Mouse (Mus musculus): ENCODE measurements around the gene Amotl2. TPM values are rescaled to one million over a fixed set of nuclear protein-coding genes. Genes with fewer than 3 reads are reported as not detected.
A peak's percentile ranks its signal among the peaks of the same experiment; 100 is the strongest.

Amotl2 gene
- polyA plus RNA-seq, 1 experiment from 2014 or later, result 38.9 TPM

- H3K4me2 ChIP-seq, result no peak overlapping the region
- WGBS, result 66% methylated on average over 25 of the region's 25 CpGs
- H3K27me3 ChIP-seq, result no peaks in the 10 kb centered on the region
- ATAC-seq (replicated peaks; ENCODE audit: insufficient number of reproducible peaks, insufficient read depth, low FRiP score, low read depth), result no peak
- H3K36me3 ChIP-seq, result peaks cover 90% of the 10 kb centered on the region
- no peak overlapping the region for H3K9ac ChIP-seq
- H3K9me3 ChIP-seq (replicated peaks), result no peaks in the 10 kb centered on the region
- no peak overlapping the region for H3K4me3 ChIP-seq
- peak overlapping the region; percentile 98 for H3K27ac ChIP-seq
- H3K4me1 ChIP-seq (replicated peaks), result peaks cover 84% of the 10 kb centered on the region
These were observed 11.4 kb downstream of the Amotl2 start for GRCm38 (mm10) chr9:102727662-102728468.

- Histone ChIP-seq H3K27me3 (no peaks in the 10 kb centered on the region), H3K4me1 (replicated peaks) (peaks cover 79% of the 10 kb centered on the region), H3K4me3 (no peak overlapping the region), H3K9me3 (replicated peaks) (no peaks in the 10 kb centered on the region), H3K9ac (no peak overlapping the region), H3K4me2 (no peak overlapping the region), H3K36me3 (peaks cover 89% of the 10 kb centered on the region), H3K27ac (peak overlapping the region; percentile 98)
- 90% methylated on average over 9 of the region's 9 CpGs for WGBS
- ATAC-seq (replicated peaks; ENCODE audit: insufficient number of reproducible peaks, insufficient read depth, low FRiP score, low read depth), result no peak
These were observed 11.9 kb downstream of the Amotl2 start for GRCm38 (mm10) chr9:102728469-102728747.

GRCm38 (mm10) chr9:102729093-102729845 lies 12.8 kb downstream of the Amotl2 start:
- H3K27me3 ChIP-seq, result no peaks in the 10 kb centered on the region
- H3K9me3 ChIP-seq (replicated peaks), result no peaks in the 10 kb centered on the region
- H3K9ac ChIP-seq, result no peak overlapping the region
- no peak overlapping the region for H3K4me2 ChIP-seq
- no peak for ATAC-seq (replicated peaks; ENCODE audit: insufficient number of reproducible peaks, insufficient read depth, low FRiP score, low read depth)
- 82% methylated on average over 21 of the region's 21 CpGs for WGBS
- peaks cover 74% of the 10 kb centered on the region for H3K4me1 ChIP-seq (replicated peaks)
- peaks cover 85% of the 10 kb centered on the region for H3K36me3 ChIP-seq
- H3K27ac ChIP-seq, result 0 out of 2 replicates have a peak overlapping the region, but pooled peaks have one; percentile 98
- H3K4me3 ChIP-seq, result no peak overlapping the region

- Histone ChIP-seq H3K36me3 (peaks cover 78% of the 10 kb centered on the region), H3K4me2 (no peak overlapping the region), H3K4me1 (replicated peaks) (peaks cover 74% of the 10 kb centered on the region), H3K27ac (0 out of 2 replicates have a peak overlapping the region, but pooled peaks have one; percentile 2), H3K27me3 (no peaks in the 10 kb centered on the region), H3K9ac (no peak overlapping the region), H3K4me3 (no peak overlapping the region), H3K9me3 (replicated peaks) (no peaks in the 10 kb centered on the region)
- ATAC-seq (replicated peaks; ENCODE audit: insufficient number of reproducible peaks, insufficient read depth, low FRiP score, low read depth), result no peak
- WGBS, result 83% methylated on average over 14 of the region's 14 CpGs
These were observed 13.5 kb downstream of the Amotl2 start for GRCm38 (mm10) chr9:102729876-102730413.

GRCm38 (mm10) chr9:102731044-102731471 lies 14.6 kb downstream of the Amotl2 start:
- no peak overlapping the region for H3K9ac ChIP-seq
- H3K27ac ChIP-seq, result peak overlapping the region; percentile 36; the same call in 1 of the 2 replicates
- no peak overlapping the region for H3K4me2 ChIP-seq
- H3K9me3 ChIP-seq (replicated peaks), result no peaks in the 10 kb centered on the region
- no peaks in the 10 kb centered on the region for H3K27me3 ChIP-seq
- no peak overlapping the region for H3K4me3 ChIP-seq
- H3K36me3 ChIP-seq, result peaks cover 70% of the 10 kb centered on the region
- peaks cover 63% of the 10 kb centered on the region for H3K4me1 ChIP-seq (replicated peaks)
- whole genome bisulfite sequencing, result 56% methylated on average over 7 of the region's 7 CpGs
- no peak for ATAC-seq (replicated peaks; ENCODE audit: insufficient number of reproducible peaks, insufficient read depth, low FRiP score, low read depth)

- Histone ChIP-seq H3K9ac (no peak overlapping the region), H3K36me3 (peaks cover 70% of the 10 kb centered on the region), H3K4me3 (no peak overlapping the region), H3K4me2 (no peak overlapping the region), H3K9me3 (replicated peaks) (no peaks in the 10 kb centered on the region), H3K27ac (peak overlapping the region; percentile 48), H3K27me3 (no peaks in the 10 kb centered on the region), H3K4me1 (replicated peaks) (peaks cover 58% of the 10 kb centered on the region)
- 79% methylated on average over 10 of the region's 10 CpGs for WGBS
- no peak for ATAC-seq (replicated peaks; ENCODE audit: insufficient number of reproducible peaks, insufficient read depth, low FRiP score, low read depth)
These were observed 15.2 kb downstream of the Amotl2 start for GRCm38 (mm10) chr9:102731574-102732175.

- H3K36me3 ChIP-seq, result peaks cover 62% of the 10 kb centered on the region
- ATAC-seq (replicated peaks; ENCODE audit: insufficient number of reproducible peaks, insufficient read depth, low FRiP score, low read depth), result no peak
- no peaks in the 10 kb centered on the region for H3K27me3 ChIP-seq
- no peak overlapping the region for H3K4me3 ChIP-seq
- 64% methylated on average over 5 of the region's 5 CpGs for WGBS
- H3K9ac ChIP-seq, result no peak overlapping the region
- H3K27ac ChIP-seq, result peak overlapping the region; percentile 48
- H3K4me1 ChIP-seq (replicated peaks), result peaks cover 57% of the 10 kb centered on the region
- no peaks in the 10 kb centered on the region for H3K9me3 ChIP-seq (replicated peaks)
- no peak overlapping the region for H3K4me2 ChIP-seq
These were observed 15.9 kb downstream of the Amotl2 start for GRCm38 (mm10) chr9:102732326-102732865.

- H3K9me3 ChIP-seq (replicated peaks), result no peaks in the 10 kb centered on the region
- H3K27me3 ChIP-seq, result no peaks in the 10 kb centered on the region
- peaks cover 47% of the 10 kb centered on the region for H3K4me1 ChIP-seq (replicated peaks)
- no peak overlapping the region for H3K4me3 ChIP-seq
- peaks cover 53% of the 10 kb centered on the region for H3K36me3 ChIP-seq
- peak overlapping the region; percentile 54; the same call in 1 of the 2 replicates for H3K27ac ChIP-seq
- no peak overlapping the region for H3K4me2 ChIP-seq
- WGBS, result 76% methylated on average over 5 of the region's 5 CpGs
- ATAC-seq (replicated peaks; ENCODE audit: insufficient number of reproducible peaks, insufficient read depth, low FRiP score, low read depth), result no peak
- no peak overlapping the region for H3K9ac ChIP-seq
These were observed 17.0 kb downstream of the Amotl2 start for GRCm38 (mm10) chr9:102733459-102733858.

GRCm38 (mm10) chr9:102733999-102734738 lies 17.7 kb downstream of the Amotl2 start:
- H3K27ac ChIP-seq, result peak overlapping the region; percentile 54
- H3K9me3 ChIP-seq (replicated peaks), result no peaks in the 10 kb centered on the region
- ATAC-seq (replicated peaks; ENCODE audit: insufficient number of reproducible peaks, insufficient read depth, low FRiP score, low read depth), result no peak
- H3K4me3 ChIP-seq, result no peak overlapping the region
- no peak overlapping the region for H3K9ac ChIP-seq
- 66% methylated on average over 9 of the region's 9 CpGs for WGBS
- H3K4me2 ChIP-seq, result no peak overlapping the region
- H3K36me3 ChIP-seq, result peaks cover 46% of the 10 kb centered on the region
- peaks cover 43% of the 10 kb centered on the region for H3K4me1 ChIP-seq (replicated peaks)
- H3K27me3 ChIP-seq, result no peaks in the 10 kb centered on the region

GRCm38 (mm10) chr9:102734739-102735075 lies 18.2 kb downstream of the Amotl2 start:
- H3K36me3 ChIP-seq, result peaks cover 40% of the 10 kb centered on the region
- ATAC-seq (replicated peaks; ENCODE audit: insufficient number of reproducible peaks, insufficient read depth, low FRiP score, low read depth), result no peak
- H3K9me3 ChIP-seq (replicated peaks), result no peaks in the 10 kb centered on the region
- no peak overlapping the region for H3K9ac ChIP-seq
- peaks cover 43% of the 10 kb centered on the region for H3K4me1 ChIP-seq (replicated peaks)
- H3K27me3 ChIP-seq, result no peaks in the 10 kb centered on the region
- H3K27ac ChIP-seq, result peak overlapping the region; percentile 54
- H3K4me3 ChIP-seq, result no peak overlapping the region
- WGBS, result 38% methylated on average over 1 of the region's 1 CpGs
- no peak overlapping the region for H3K4me2 ChIP-seq
